Mouse (Mus musculus) c-Kit-negative CD71-positive TER-119-positive erythroid progenitor cells, embryonic 14.5 days (primary cell): ENCODE results near the gene Ddx56.
A peak's percentile ranks its signal among the peaks of the same experiment; 100 is the strongest.
"Not testable (repeated sequence)": the region's sequence is repeated elsewhere in the genome, so short reads cannot be mapped to it uniquely, and the experiment has no call there.

Source experiments
- DNase-seq: peaks from one replicate; pipeline ENCODE4 v3.0.0-alpha.2; 2013; ENCODE audit warnings: low read depth, low spot score

Gene Ddx56

GRCm38 (mm10) chr11:6261434-6262082, 6.0 kb downstream of the Ddx56 start:
- peak; percentile 54 for DNase-seq

GRCm38 (mm10) chr11:6259413-6259812, 8.2 kb downstream of the Ddx56 start:
- DNase-seq: no peak

- no peak for DNase-seq
Observed at GRCm38 (mm10) chr11:6256490-6257072, 11.0 kb downstream of the Ddx56 start.

GRCm38 (mm10) chr11:6254602-6255001, 13.0 kb downstream of the Ddx56 start:
- DNase-seq: not testable (repeated sequence)

- DNase-seq: no peak
Observed at GRCm38 (mm10) chr11:6252824-6253223, 14.7 kb downstream of the Ddx56 start.

- DNase-seq: no peak
Observed at GRCm38 (mm10) chr11:6252248-6252647, 15.3 kb downstream of the Ddx56 start.

GRCm38 (mm10) chr11:6244707-6245106, 22.9 kb downstream of the Ddx56 start:
- DNase-seq: no peak

GRCm38 (mm10) chr11:6233025-6233424, 34.5 kb downstream of the Ddx56 start:
- no peak for DNase-seq

- no peak for DNase-seq
Observed at GRCm38 (mm10) chr11:6230012-6230411, 37.6 kb downstream of the Ddx56 start, which contains the start of gene Npc1l1. TSS of gene Npc1l1 (minus strand) at chr11:6230143.

- no peak for DNase-seq
Observed at GRCm38 (mm10) chr11:6224541-6225229, 42.9 kb downstream of the Ddx56 start.

- DNase-seq: no peak
Observed at GRCm38 (mm10) chr11:6222187-6222586, 45.4 kb downstream of the Ddx56 start.

- DNase-seq: no peak
Observed at GRCm38 (mm10) chr11:6219967-6220366, 47.6 kb downstream of the Ddx56 start.

GRCm38 (mm10) chr11:6218189-6218896, 49.2 kb downstream of the Ddx56 start:
- DNase-seq: no peak

- no peak for DNase-seq
Observed at GRCm38 (mm10) chr11:6216834-6217233, 50.7 kb downstream of the Ddx56 start.
